Mouse (Mus musculus): ENCODE data around the gene Dbf4. TPM values are rescaled to one million over a fixed set of nuclear protein-coding genes. Genes with fewer than 3 reads are reported as not detected.

Dbf4 gene
- polyA plus RNA-seq, 2 experiments, result 38.7 to 39.1 TPM

GRCm38 (mm10) chr5:8416683-8417413 is 5.7 kb downstream of the Dbf4 start:
- WGBS, result 85% methylated on average over 3 of the region's 3 CpGs

GRCm38 (mm10) chr5:8408746-8409145 is 13.8 kb downstream of the Dbf4 start:
- Histone ChIP-seq H3K4me2 (replicated peaks; ENCODE audit: low read depth, low read length, severe bottlenecking) (no peak overlapping the region), H3K4me1 (ENCODE audit: control insufficient read depth, insufficient read depth, low read length) (no peaks in the 10 kb centered on the region), H3K4me3 (replicated peaks; ENCODE audit: low read length) (no peak overlapping the region), H3K9ac (ENCODE audit: low read depth, low read length, severe bottlenecking) (no peak overlapping the region), H3K27ac (replicated peaks; ENCODE audit: low read depth, low read length) (no peak overlapping the region), H3K36me3 (ENCODE audit: control insufficient read depth, insufficient read depth, low read length) (peaks cover 52% of the 10 kb centered on the region), H3K9me3 (ENCODE audit: control insufficient read depth, low read length) (no peaks in the 10 kb centered on the region), H3K27me3 (ENCODE audit: control insufficient read depth, insufficient read depth, low read length) (no peaks in the 10 kb centered on the region)
- ATAC-seq (ENCODE audit: low FRiP score, low read depth), result no peak
- no peak for DNase-seq (ENCODE audit: low spot score)
- TF ChIP-seq POLR2A (IDR thresholded peaks at IDR 0.05; ENCODE audit: borderline replicate concordance, extremely low read depth, insufficient read depth, insufficient read length), result no peak
- 93% methylated on average over 4 of the region's 4 CpGs for WGBS

More at GRCm38 (mm10) chr5:8416683-8417413, 5.7 kb downstream of the Dbf4 start:
- Histone ChIP-seq H3K4me3 (replicated peaks; ENCODE audit: low read length) (no peak overlapping the region), H3K4me2 (replicated peaks; ENCODE audit: low read depth, low read length, severe bottlenecking) (no peak overlapping the region), H3K9ac (ENCODE audit: low read depth, low read length, severe bottlenecking) (no peak overlapping the region), H3K27me3 (ENCODE audit: control insufficient read depth, insufficient read depth, low read length) (no peaks in the 10 kb centered on the region), H3K27ac (replicated peaks; ENCODE audit: low read depth, low read length) (no peak overlapping the region), H3K36me3 (ENCODE audit: control insufficient read depth, insufficient read depth, low read length) (peaks cover 30% of the 10 kb centered on the region), H3K9me3 (ENCODE audit: control insufficient read depth, low read length) (no peaks in the 10 kb centered on the region), H3K4me1 (ENCODE audit: control insufficient read depth, insufficient read depth, low read length) (peaks cover 4% of the 10 kb centered on the region; the same call in 1 of the 2 replicates)
- DNase-seq (ENCODE audit: low spot score) (no peak), ATAC-seq (ENCODE audit: low FRiP score, low read depth) (no peak)
- no peak for TF ChIP-seq POLR2A (IDR thresholded peaks at IDR 0.05; ENCODE audit: borderline replicate concordance, extremely low read depth, insufficient read depth, insufficient read length)

GRCm38 (mm10) chr5:8397587-8398249 is 24.8 kb downstream of the Dbf4 start:
- Histone ChIP-seq H3K4me3 (replicated peaks; ENCODE audit: low read length) (no peak overlapping the region), H3K4me2 (replicated peaks; ENCODE audit: low read depth, low read length, severe bottlenecking) (no peak overlapping the region), H3K27ac (replicated peaks; ENCODE audit: low read depth, low read length) (no peak overlapping the region), H3K9me3 (ENCODE audit: control insufficient read depth, low read length) (no peaks in the 10 kb centered on the region), H3K36me3 (ENCODE audit: control insufficient read depth, insufficient read depth, low read length) (peaks cover 46% of the 10 kb centered on the region), H3K4me1 (ENCODE audit: control insufficient read depth, insufficient read depth, low read length) (no peaks in the 10 kb centered on the region), H3K9ac (ENCODE audit: low read depth, low read length, severe bottlenecking) (no peak overlapping the region), H3K27me3 (ENCODE audit: control insufficient read depth, insufficient read depth, low read length) (no peaks in the 10 kb centered on the region)
- DNase-seq (ENCODE audit: low spot score) (no peak), ATAC-seq (ENCODE audit: low FRiP score, low read depth) (no peak)
- WGBS, result 94% methylated on average over 13 of the region's 13 CpGs
- TF ChIP-seq POLR2A (IDR thresholded peaks at IDR 0.05; ENCODE audit: borderline replicate concordance, extremely low read depth, insufficient read depth, insufficient read length), result no peak

- no peak overlapping the region for H3K9ac ChIP-seq (ENCODE audit: low read depth, low read length, severe bottlenecking)
- no peak for TF ChIP-seq POLR2A (IDR thresholded peaks at IDR 0.05; ENCODE audit: borderline replicate concordance, extremely low read depth, insufficient read depth, insufficient read length)
- no peaks in the 10 kb centered on the region for H3K9me3 ChIP-seq (ENCODE audit: control insufficient read depth, low read length)
- H3K27ac ChIP-seq (replicated peaks; ENCODE audit: low read depth, low read length), result no peak overlapping the region
- DNase-seq (ENCODE audit: low spot score), result no peak
- H3K36me3 ChIP-seq (ENCODE audit: control insufficient read depth, insufficient read depth, low read length), result peaks cover 19% of the 10 kb centered on the region
- H3K27me3 ChIP-seq (ENCODE audit: control insufficient read depth, insufficient read depth, low read length), result no peaks in the 10 kb centered on the region
- ATAC-seq (ENCODE audit: low FRiP score, low read depth), result no peak
- 59% methylated on average over 1 of the region's 1 CpGs for WGBS
- no peak overlapping the region for H3K4me3 ChIP-seq (replicated peaks; ENCODE audit: low read length)
- H3K4me1 ChIP-seq (ENCODE audit: control insufficient read depth, insufficient read depth, low read length), result no peaks in the 10 kb centered on the region
- H3K4me2 ChIP-seq (replicated peaks; ENCODE audit: low read depth, low read length, severe bottlenecking), result no peak overlapping the region
These were observed 28.5 kb downstream of the Dbf4 start for GRCm38 (mm10) chr5:8393891-8394583.

- H3K4me3 ChIP-seq (replicated peaks; ENCODE audit: low read length), result no peak overlapping the region
- no peaks in the 10 kb centered on the region for H3K4me1 ChIP-seq (ENCODE audit: control insufficient read depth, insufficient read depth, low read length)
- no peak for TF ChIP-seq POLR2A (IDR thresholded peaks at IDR 0.05; ENCODE audit: borderline replicate concordance, extremely low read depth, insufficient read depth, insufficient read length)
- H3K9ac ChIP-seq (ENCODE audit: low read depth, low read length, severe bottlenecking), result no peak overlapping the region
- no peak overlapping the region for H3K4me2 ChIP-seq (replicated peaks; ENCODE audit: low read depth, low read length, severe bottlenecking)
- ATAC-seq (ENCODE audit: low FRiP score, low read depth), result no peak
- DNase-seq (ENCODE audit: low spot score), result no peak
- no peaks in the 10 kb centered on the region for H3K9me3 ChIP-seq (ENCODE audit: control insufficient read depth, low read length)
- H3K36me3 ChIP-seq (ENCODE audit: control insufficient read depth, insufficient read depth, low read length), result no peaks in the 10 kb centered on the region
- H3K27me3 ChIP-seq (ENCODE audit: control insufficient read depth, insufficient read depth, low read length), result no peaks in the 10 kb centered on the region
- whole genome bisulfite sequencing, result 77% methylated on average over 5 of the region's 5 CpGs
- H3K27ac ChIP-seq (replicated peaks; ENCODE audit: low read depth, low read length), result no peak overlapping the region
These were observed 48.1 kb downstream of the Dbf4 start for GRCm38 (mm10) chr5:8374297-8374906.

Measured in limb, embryonic 14.5 days (tissue).